Mouse (Mus musculus): ENCODE measurements around the gene Galk2. TPM values are rescaled to one million over a fixed set of nuclear protein-coding genes. Genes with fewer than 3 reads are reported as not detected.

Gene Galk2
- polyA plus RNA-seq, 1 experiment from 2014 or later, result 37.3 TPM

DNA sequence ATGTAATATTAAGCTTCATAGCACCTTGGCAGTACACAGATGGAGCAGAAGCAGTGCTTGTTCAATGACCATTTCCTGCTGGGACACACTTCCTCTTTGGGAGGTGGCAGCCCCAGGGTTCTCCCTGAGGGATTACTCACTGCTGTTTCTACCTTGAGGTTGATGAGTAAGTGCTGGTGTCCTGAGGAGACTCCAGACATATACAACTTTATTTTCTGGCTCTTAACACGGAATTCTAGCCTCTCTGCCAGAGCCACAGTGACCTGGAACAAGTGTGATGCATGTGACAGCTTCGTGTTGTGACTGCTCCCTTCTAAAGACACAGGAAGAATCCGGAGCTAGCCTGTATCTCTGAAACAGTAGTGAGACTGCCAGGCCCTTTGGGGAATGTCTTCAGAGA is 75.1 kb downstream of the Galk2 start:
- H3K27me3 ChIP-seq (ENCODE audit: control insufficient read depth, insufficient read depth, low read length), result no peaks in the 10 kb centered on the region
- WGBS, result 57% methylated on average over 3 of the region's 3 CpGs
- DNase-seq (ENCODE audit: low spot score), result no peak
- H3K4me3 ChIP-seq (ENCODE audit: low read depth, low read length), result no peak overlapping the region
- no peak overlapping the region for H3K4me2 ChIP-seq (ENCODE audit: low read depth, low read length)
- H3K9ac ChIP-seq (replicated peaks; ENCODE audit: low read length), result no peak overlapping the region
- H3K36me3 ChIP-seq (replicated peaks; ENCODE audit: control insufficient read depth, insufficient read depth, low read depth, low read length), result no peaks in the 10 kb centered on the region
- peaks cover 2% of the 10 kb centered on the region; the same call in 1 of the 2 replicates for H3K4me1 ChIP-seq (ENCODE audit: control insufficient read depth, insufficient read depth, low read length)
- no peak overlapping the region for H3K27ac ChIP-seq (replicated peaks; ENCODE audit: low read depth, low read length)
- no peak for ATAC-seq (replicated peaks; ENCODE audit: insufficient number of reproducible peaks, low FRiP score, low TSS enrichment, low read depth)
- H3K9me3 ChIP-seq (replicated peaks; ENCODE audit: control insufficient read depth, low read length), result no peaks in the 10 kb centered on the region

DNA sequence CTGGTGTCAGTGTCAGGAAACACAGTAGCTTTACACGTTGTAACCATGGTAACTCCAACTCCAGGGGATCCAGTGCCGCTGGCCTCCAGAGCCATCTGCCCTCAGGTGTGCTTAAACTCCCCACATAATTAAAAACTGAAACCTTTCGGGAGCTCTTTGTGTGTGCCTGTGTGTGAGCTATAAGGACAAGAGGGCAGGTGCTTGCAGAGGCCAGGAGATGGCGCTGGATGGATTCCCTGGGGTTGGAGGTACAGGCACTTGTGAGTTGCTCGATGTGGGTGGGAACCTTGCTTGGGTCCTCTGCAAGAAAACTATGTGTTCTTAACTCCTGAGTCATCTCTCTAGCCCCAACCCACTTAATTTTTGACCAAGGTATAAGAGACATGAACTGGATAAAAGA is 77.5 kb downstream of the Galk2 start:
- no peak overlapping the region for H3K9ac ChIP-seq (replicated peaks; ENCODE audit: low read length)
- DNase-seq (ENCODE audit: low spot score), result no peak
- peaks cover 2% of the 10 kb centered on the region; the same call in 1 of the 2 replicates for H3K4me1 ChIP-seq (ENCODE audit: control insufficient read depth, insufficient read depth, low read length)
- no peak overlapping the region for H3K27ac ChIP-seq (replicated peaks; ENCODE audit: low read depth, low read length)
- no peak overlapping the region for H3K4me2 ChIP-seq (ENCODE audit: low read depth, low read length)
- 45% methylated on average over 5 of the region's 5 CpGs for WGBS
- no peak for ATAC-seq (replicated peaks; ENCODE audit: insufficient number of reproducible peaks, low FRiP score, low TSS enrichment, low read depth)
- no peaks in the 10 kb centered on the region for H3K27me3 ChIP-seq (ENCODE audit: control insufficient read depth, insufficient read depth, low read length)
- H3K4me3 ChIP-seq (ENCODE audit: low read depth, low read length), result no peak overlapping the region
- no peaks in the 10 kb centered on the region for H3K9me3 ChIP-seq (replicated peaks; ENCODE audit: control insufficient read depth, low read length)
- no peaks in the 10 kb centered on the region for H3K36me3 ChIP-seq (replicated peaks; ENCODE audit: control insufficient read depth, insufficient read depth, low read depth, low read length)

DNA sequence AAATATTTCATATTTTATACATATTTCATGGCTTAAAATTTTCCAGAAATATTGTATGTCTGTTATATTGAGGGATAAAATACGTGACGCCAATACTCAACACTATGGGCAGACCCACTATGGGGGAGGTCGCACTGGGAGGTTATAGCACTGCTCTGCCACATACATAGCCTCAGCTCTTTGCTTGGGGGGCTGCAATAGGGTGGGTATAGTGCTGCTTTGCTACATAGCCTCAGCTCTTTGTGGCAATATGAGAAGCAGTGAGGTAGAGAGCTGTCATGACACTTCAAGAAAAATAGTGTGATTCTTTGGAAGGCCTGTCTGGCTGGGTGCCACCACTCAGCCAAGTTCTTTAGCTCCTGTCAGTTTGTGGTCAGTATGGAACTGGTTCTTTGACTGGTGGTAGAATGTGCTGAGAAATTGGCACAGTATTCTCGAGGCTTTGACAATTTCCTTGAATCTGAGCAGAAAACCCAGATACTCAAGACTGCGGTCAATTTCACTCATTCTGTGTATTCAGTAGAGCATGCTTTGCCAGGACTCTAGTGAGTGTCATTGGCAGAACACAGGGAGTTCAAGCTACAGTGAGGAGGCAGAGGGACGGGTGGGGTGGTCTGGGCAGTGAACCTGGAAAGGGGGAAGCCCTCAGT is 80.2 kb downstream of the Galk2 start:
- DNase-seq (ENCODE audit: low spot score) (no peak), ATAC-seq (replicated peaks; ENCODE audit: insufficient number of reproducible peaks, low FRiP score, low TSS enrichment, low read depth) (no peak)
- Histone ChIP-seq H3K27me3 (ENCODE audit: control insufficient read depth, insufficient read depth, low read length) (no peaks in the 10 kb centered on the region), H3K4me3 (ENCODE audit: low read depth, low read length) (no peak overlapping the region), H3K9ac (replicated peaks; ENCODE audit: low read length) (no peak overlapping the region), H3K9me3 (replicated peaks; ENCODE audit: control insufficient read depth, low read length) (no peaks in the 10 kb centered on the region), H3K27ac (replicated peaks; ENCODE audit: low read depth, low read length) (no peak overlapping the region), H3K4me2 (ENCODE audit: low read depth, low read length) (no peak overlapping the region), H3K4me1 (ENCODE audit: control insufficient read depth, insufficient read depth, low read length) (no peaks in the 10 kb centered on the region), H3K36me3 (replicated peaks; ENCODE audit: control insufficient read depth, insufficient read depth, low read depth, low read length) (no peaks in the 10 kb centered on the region)
- 88% methylated on average over 6 of the region's 6 CpGs for WGBS

DNA sequence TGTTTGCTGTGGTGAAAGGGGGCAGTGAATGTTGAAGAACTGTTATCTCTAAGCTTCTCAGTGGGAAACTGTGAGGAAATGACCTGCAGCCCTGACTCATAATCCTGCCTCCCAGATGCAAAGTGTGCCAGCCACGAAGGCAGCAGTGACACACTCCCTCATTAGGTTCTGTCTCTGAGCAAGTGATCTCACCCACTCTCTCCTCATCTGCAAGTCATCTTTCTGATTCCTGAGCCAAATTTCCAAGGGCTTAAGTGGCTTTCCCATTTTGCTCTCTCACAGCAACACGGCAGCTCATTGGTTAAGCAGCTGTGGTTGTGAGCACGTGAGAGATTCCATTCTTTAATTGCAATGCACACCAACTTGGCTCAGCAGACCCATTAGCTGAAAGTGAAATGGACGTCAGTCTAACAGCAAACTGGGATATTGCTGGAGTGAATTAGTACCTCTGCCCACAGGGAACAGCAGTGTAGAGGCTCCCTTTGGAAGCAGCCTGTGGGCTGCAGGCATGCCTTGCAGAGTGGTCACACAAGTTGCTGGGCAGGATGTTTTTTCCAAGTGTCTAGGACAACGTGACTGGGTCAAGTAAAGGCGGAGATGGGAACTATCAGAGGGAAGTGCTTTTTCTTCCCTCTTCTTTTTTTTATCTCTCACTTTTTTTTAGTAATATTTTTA is 82.3 kb downstream of the Galk2 start:
- Histone ChIP-seq H3K27me3 (ENCODE audit: control insufficient read depth, insufficient read depth, low read length) (no peaks in the 10 kb centered on the region), H3K27ac (replicated peaks; ENCODE audit: low read depth, low read length) (no peak overlapping the region), H3K36me3 (replicated peaks; ENCODE audit: control insufficient read depth, insufficient read depth, low read depth, low read length) (no peaks in the 10 kb centered on the region), H3K4me1 (ENCODE audit: control insufficient read depth, insufficient read depth, low read length) (no peaks in the 10 kb centered on the region), H3K4me2 (ENCODE audit: low read depth, low read length) (no peak overlapping the region), H3K9me3 (replicated peaks; ENCODE audit: control insufficient read depth, low read length) (no peaks in the 10 kb centered on the region), H3K9ac (replicated peaks; ENCODE audit: low read length) (no peak overlapping the region), H3K4me3 (ENCODE audit: low read depth, low read length) (no peak overlapping the region)
- no peak for DNase-seq (ENCODE audit: low spot score)
- ATAC-seq (replicated peaks; ENCODE audit: insufficient number of reproducible peaks, low FRiP score, low TSS enrichment, low read depth), result no peak
- WGBS, result 69% methylated on average over 6 of the region's 6 CpGs

DNA sequence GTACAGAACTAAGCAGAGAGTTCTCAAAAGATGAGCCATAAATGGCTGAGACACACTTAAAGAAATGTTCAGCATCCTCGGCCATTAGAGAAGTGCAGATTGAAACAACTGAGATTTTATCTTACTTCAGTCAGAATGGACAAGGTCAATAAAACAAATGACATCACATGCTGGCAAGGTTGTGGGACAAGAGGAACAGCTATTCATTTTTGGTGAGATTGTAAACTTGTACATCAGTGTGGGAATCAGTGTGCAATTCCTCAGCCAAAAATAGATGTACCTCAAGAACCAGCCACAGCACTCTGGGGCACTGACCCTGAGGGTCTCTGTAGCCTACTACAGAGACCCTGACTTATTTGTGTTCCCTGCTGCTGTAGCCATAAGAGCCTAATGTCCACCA is 84.4 kb downstream of the Galk2 start:
- 77% methylated on average over 1 of the region's 1 CpGs for WGBS
- ATAC-seq (replicated peaks; ENCODE audit: insufficient number of reproducible peaks, low FRiP score, low TSS enrichment, low read depth), result no peak
- H3K4me3 ChIP-seq (ENCODE audit: low read depth, low read length), result no peak overlapping the region

DNA sequence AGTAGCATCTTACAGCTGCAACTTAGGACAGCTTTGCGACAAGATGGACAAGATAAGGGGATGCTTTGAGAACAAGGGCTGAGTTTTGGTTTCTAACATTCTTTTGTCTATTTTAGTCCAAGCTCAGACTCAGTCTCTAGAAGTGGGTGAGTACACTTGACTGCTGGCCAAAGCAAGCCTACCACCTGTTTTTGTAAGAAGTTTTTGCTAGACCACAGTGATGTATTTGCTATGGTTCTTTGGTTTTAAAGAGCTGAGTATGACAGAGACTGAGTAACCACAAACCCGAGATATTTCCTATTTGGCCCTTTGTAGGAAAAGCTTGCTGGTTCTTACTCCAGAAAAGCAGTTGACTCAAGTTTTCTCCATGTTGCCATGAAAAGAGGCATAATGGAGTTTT is 89.3 kb downstream of the Galk2 start:
- DNase-seq (ENCODE audit: low spot score) (no peak), ATAC-seq (replicated peaks; ENCODE audit: insufficient number of reproducible peaks, low FRiP score, low TSS enrichment, low read depth) (no peak)
- 95% methylated on average over 2 of the region's 2 CpGs for WGBS
- H3K9ac ChIP-seq (replicated peaks; ENCODE audit: low read length), result no peak overlapping the region
- H3K27me3 ChIP-seq (ENCODE audit: control insufficient read depth, insufficient read depth, low read length), result no peaks in the 10 kb centered on the region
- H3K4me3 ChIP-seq (ENCODE audit: low read depth, low read length), result no peak overlapping the region
- no peaks in the 10 kb centered on the region for H3K36me3 ChIP-seq (replicated peaks; ENCODE audit: control insufficient read depth, insufficient read depth, low read depth, low read length)
- H3K4me2 ChIP-seq (ENCODE audit: low read depth, low read length), result no peak overlapping the region
- no peaks in the 10 kb centered on the region for H3K9me3 ChIP-seq (replicated peaks; ENCODE audit: control insufficient read depth, low read length)
- H3K4me1 ChIP-seq (ENCODE audit: control insufficient read depth, insufficient read depth, low read length), result no peaks in the 10 kb centered on the region
- no peak overlapping the region for H3K27ac ChIP-seq (replicated peaks; ENCODE audit: low read depth, low read length)

More for the DNA sequence above, 84.4 kb downstream of the Galk2 start:
- Histone ChIP-seq H3K9me3 (replicated peaks; ENCODE audit: control insufficient read depth, low read length) (no peaks in the 10 kb centered on the region), H3K36me3 (replicated peaks; ENCODE audit: control insufficient read depth, insufficient read depth, low read depth, low read length) (no peaks in the 10 kb centered on the region), H3K4me1 (ENCODE audit: control insufficient read depth, insufficient read depth, low read length) (no peaks in the 10 kb centered on the region), H3K27ac (replicated peaks; ENCODE audit: low read depth, low read length) (no peak overlapping the region), H3K9ac (replicated peaks; ENCODE audit: low read length) (no peak overlapping the region), H3K4me2 (ENCODE audit: low read depth, low read length) (no peak overlapping the region), H3K27me3 (ENCODE audit: control insufficient read depth, insufficient read depth, low read length) (no peaks in the 10 kb centered on the region)
- no peak for DNase-seq (ENCODE audit: low spot score)

DNA sequence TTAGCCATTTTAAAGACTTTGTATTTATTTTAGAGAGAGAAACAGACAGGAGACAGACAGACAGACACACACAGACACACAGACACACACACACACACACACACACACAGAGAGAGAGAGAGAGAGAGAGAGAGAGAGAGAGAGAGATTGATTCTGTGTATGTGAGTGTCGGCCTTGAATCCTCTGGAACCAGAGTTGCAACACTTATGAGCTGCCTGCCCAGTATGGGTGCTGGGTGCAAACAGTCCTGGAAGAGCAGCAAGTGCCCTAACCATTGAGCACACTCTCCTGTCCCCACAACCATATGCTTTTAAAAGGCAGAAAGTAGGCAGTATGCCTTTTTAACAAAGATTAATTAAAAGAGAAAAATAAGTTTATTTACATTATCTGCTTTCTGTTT is 109.9 kb downstream of the Galk2 start:
- Histone ChIP-seq H3K4me3 (ENCODE audit: low read depth, low read length) (no peak overlapping the region), H3K36me3 (replicated peaks; ENCODE audit: control insufficient read depth, insufficient read depth, low read depth, low read length) (no peaks in the 10 kb centered on the region), H3K9ac (replicated peaks; ENCODE audit: low read length) (no peak overlapping the region), H3K4me2 (ENCODE audit: low read depth, low read length) (no peak overlapping the region), H3K27me3 (ENCODE audit: control insufficient read depth, insufficient read depth, low read length) (no peaks in the 10 kb centered on the region), H3K4me1 (ENCODE audit: control insufficient read depth, insufficient read depth, low read length) (peaks cover 2% of the 10 kb centered on the region; the same call in 1 of the 2 replicates), H3K9me3 (replicated peaks; ENCODE audit: control insufficient read depth, low read length) (no peaks in the 10 kb centered on the region), H3K27ac (replicated peaks; ENCODE audit: low read depth, low read length) (no peak overlapping the region)
- 85% methylated on average over 1 of the region's 1 CpGs for WGBS
- DNase-seq (ENCODE audit: low spot score), result no peak
- no peak for ATAC-seq (replicated peaks; ENCODE audit: insufficient number of reproducible peaks, low FRiP score, low TSS enrichment, low read depth)

DNA sequence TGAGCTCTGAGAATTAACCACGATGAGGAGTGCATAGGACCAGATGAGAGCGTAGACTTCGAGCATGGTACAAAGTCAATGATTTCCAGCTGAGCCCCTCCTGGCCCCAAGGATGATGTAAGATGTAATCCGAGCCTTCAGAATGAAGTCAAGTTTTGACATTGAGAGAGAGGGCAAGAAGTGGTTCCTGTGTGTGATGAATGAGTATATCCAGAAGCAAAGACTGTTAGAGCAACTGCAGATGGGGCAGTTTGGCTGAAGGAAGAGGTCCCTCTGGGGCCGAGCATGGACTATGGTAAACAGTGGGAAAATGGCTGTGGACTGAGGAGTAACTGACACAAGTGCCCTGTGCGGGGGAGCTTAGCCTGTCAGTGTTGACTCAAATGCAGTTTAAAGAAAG is 114.3 kb downstream of the Galk2 start:
- Histone ChIP-seq H3K27ac (replicated peaks; ENCODE audit: low read depth, low read length) (no peak overlapping the region; the same call in 1 of the 2 replicates), H3K4me3 (ENCODE audit: low read depth, low read length) (no peak overlapping the region), H3K9ac (replicated peaks; ENCODE audit: low read length) (no peak overlapping the region), H3K36me3 (replicated peaks; ENCODE audit: control insufficient read depth, insufficient read depth, low read depth, low read length) (no peaks in the 10 kb centered on the region), H3K4me2 (ENCODE audit: low read depth, low read length) (no peak overlapping the region), H3K27me3 (ENCODE audit: control insufficient read depth, insufficient read depth, low read length) (no peaks in the 10 kb centered on the region), H3K4me1 (ENCODE audit: control insufficient read depth, insufficient read depth, low read length) (peaks cover 3% of the 10 kb centered on the region; the same call in 1 of the 2 replicates), H3K9me3 (replicated peaks; ENCODE audit: control insufficient read depth, low read length) (no peaks in the 10 kb centered on the region)
- peak; percentile 86 for DNase-seq (ENCODE audit: low spot score)
- 38% methylated on average over 6 of the region's 6 CpGs for whole genome bisulfite sequencing
- ATAC-seq (replicated peaks; ENCODE audit: insufficient number of reproducible peaks, low FRiP score, low TSS enrichment, low read depth), result 0 out of 2 replicates have a peak, but pooled peaks have one; percentile 57

Measured in embryonic facial prominence, embryonic 11.5 days (tissue).